9 mouse cellular contexts compared by ENCODE assay signal in genomic region chr10:88591042-88591441, GRCm38 (mm10). TPM values are rescaled to one million over a fixed set of nuclear protein-coding genes. Genes with fewer than 3 reads are reported as not detected.
A peak's percentile ranks its signal among the peaks of the same experiment; 100 is the strongest.
DNase-seq lines count a peak whose midpoint lies in the region; ATAC-seq and TF ChIP-seq lines count a peak whose summit lies in the region.
"Had no signal": no experiment of that assay in that cellular context is flagged by ENCODE, and none has a peak within 500 bp of the region (broad histone marks: within the 10 kb centered on the region; RNA-seq: fewer than 3 reads in every experiment).

No protein-coding gene starts in this region.

- no peaks in the 10 kb centered on the region for H3K9me3 ChIP-seq in lung, postnatal 0 days (ENCODE audit: low read length)

- no peaks in the 10 kb centered on the region for H3K4me1 ChIP-seq in lung, postnatal 0 days (ENCODE audit: insufficient read depth, low read depth, low read length)

- TF ChIP-seq CTCF in lung, postnatal 0 days (IDR thresholded peaks at IDR 0.05): no peak

- intact Hi-C loops in gastrocnemius, postnatal 36 days (cut with DNase I): no loop called here

- no peaks in the 10 kb centered on the region for H3K27me3 ChIP-seq in lung, postnatal 0 days (replicated peaks; ENCODE audit: insufficient read depth, low read length)

- H3K27ac ChIP-seq in lung, postnatal 0 days (ENCODE audit: low read length): no peak overlapping the region
- H3K27ac ChIP-seq: heart, adult 2 months; liver, embryonic 14.5 days had no signal

- ATAC-seq in lung, postnatal 0 days: no peak

- TF ChIP-seq EP300 in lung, postnatal 0 days (IDR thresholded peaks at IDR 0.05): no peak

- no peaks in the 10 kb centered on the region for H3K36me3 ChIP-seq in lung, postnatal 0 days (ENCODE audit: insufficient read depth, low read length)

- DNase-seq in lung, postnatal 10 days: peak; percentile 33
- DNase-seq in lung, postnatal 0 days (ENCODE audit: low spot score): no peak
- peak; percentile 36 for DNase-seq in cerebellum, adult 9-10 months
- peak; percentile 52 to 75 for DNase-seq in gastrocnemius, postnatal 36 days
- peak; percentile 52 for DNase-seq in right cerebral cortex, postnatal 14 days
- DNase-seq in thymus, postnatal 10 days (ENCODE audit: low spot score in 2 of 2): no peak
- no peak for DNase-seq in liver

- WGBS in lung, postnatal 0 days: 52% methylated on average over 12 of the region's 12 CpGs

- no peak overlapping the region for H3K4me3 ChIP-seq in lung, postnatal 0 days (ENCODE audit: low read depth, low read length)
- H3K4me3 ChIP-seq: heart, adult 2 months had no signal

- no peak overlapping the region for H3K4me2 ChIP-seq in lung, postnatal 0 days (replicated peaks; ENCODE audit: low read depth, low read length)

- H3K9ac ChIP-seq in lung, postnatal 0 days (replicated peaks; ENCODE audit: low read depth): no peak overlapping the region
- H3K9ac ChIP-seq: liver, embryonic 14.5 days had no signal

RNA-seq across cellular contexts. Expression of gene Mybpc1, which starts 13.9 kb away (rescaled TPM):
- polyA plus RNA-seq in lung, postnatal 0 days (2015; fragmentation: Nextera tagmentation; extraction: Ambion mirVana): 0.10 and 0.12 TPM in 2 replicates
- 1,000 to 10,000 TPM in 1 of 2 experiments, 100 to 1,000 TPM in 1; 775 to 1,264 TPM for total RNA-seq in gastrocnemius, postnatal 36 days (2021)

Comparison
In these comparisons a context has a peak if more than half of its experiments do, and no peak if none do; other contexts are left out.
1. DNase-seq: peak in lung, postnatal 10 days (single experiment), cerebellum, adult 9-10 months (single experiment), gastrocnemius, postnatal 36 days (2 of 2) and right cerebral cortex, postnatal 14 days (single experiment); none in lung, postnatal 0 days (single experiment), thymus, postnatal 10 days (0 of 2) and liver (single experiment).